Mouse (Mus musculus) left cerebral cortex, adult 2 months (tissue): Measurements from ENCODE around the gene Rab6b. TPM values are rescaled to one million over a fixed set of nuclear protein-coding genes. Genes with fewer than 3 reads are reported as not detected.

Source experiments
- DNase-seq, 2 experiments: peaks; one replicate each; pipeline ENCODE4 v3.0.0; 2021 to 2022; ENCODE audit warnings: low spot score in 2 of 2, mixed read lengths in 1 of 2; ENCODE audit errors: extremely low spot score in 1 of 2
- H3K27ac ChIP-seq: fragments of 200-600 bp; 2 replicates; pipeline ENCODE4 v1.8.1; 2022
- H3K4me3 ChIP-seq: fragments of 200-600 bp; 2 replicates; pipeline ENCODE4 v1.8.1; 2022
- CTCF ChIP-seq: fragments of 200-600 bp; IDR thresholded peaks from 2 replicates; pipeline ENCODE4 v1.8.1; 2022; ENCODE audit warnings: antibody characterized with exemption, mild to moderate bottlenecking, moderate library complexity
- intact Hi-C: fragments of 180-260 bp; cut with DNase I; formaldehyde crosslinking; loops from one replicate; pipeline ENCODE4 v1.15.1; 2025
- long read RNA-seq, 2 experiments: library from polyadenylated mRNA; stranded (forward); transcript quantifications; one replicate each; pipeline ENCODE4 v2.0.0; 2021; ENCODE audit warnings: borderline mapping rate in 2 of 2
- total RNA-seq, 2 experiments: library from RNA; stranded (reverse); gene quantifications; 2 replicates each; pipeline ENCODE4 v1.2.3; 2021

Rab6b gene
- 100 to 1,000 TPM; 605 to 610 TPM for total RNA-seq
- long read RNA-seq, experiment 1, full-length matches to known transcripts: 109 of 293 reads
- long read RNA-seq, experiment 1, partial matches to known transcripts: 178 of 293 reads
- long read RNA-seq, experiment 1, other reads (novel, unspliced or antisense): 6 of 293 reads
- long read RNA-seq, experiment 2, full-length matches to known transcripts: 58 of 203 reads
- long read RNA-seq, experiment 2, partial matches to known transcripts: 143 of 203 reads
- long read RNA-seq, experiment 2, other reads (novel, unspliced or antisense): 2 of 203 reads

DNA sequence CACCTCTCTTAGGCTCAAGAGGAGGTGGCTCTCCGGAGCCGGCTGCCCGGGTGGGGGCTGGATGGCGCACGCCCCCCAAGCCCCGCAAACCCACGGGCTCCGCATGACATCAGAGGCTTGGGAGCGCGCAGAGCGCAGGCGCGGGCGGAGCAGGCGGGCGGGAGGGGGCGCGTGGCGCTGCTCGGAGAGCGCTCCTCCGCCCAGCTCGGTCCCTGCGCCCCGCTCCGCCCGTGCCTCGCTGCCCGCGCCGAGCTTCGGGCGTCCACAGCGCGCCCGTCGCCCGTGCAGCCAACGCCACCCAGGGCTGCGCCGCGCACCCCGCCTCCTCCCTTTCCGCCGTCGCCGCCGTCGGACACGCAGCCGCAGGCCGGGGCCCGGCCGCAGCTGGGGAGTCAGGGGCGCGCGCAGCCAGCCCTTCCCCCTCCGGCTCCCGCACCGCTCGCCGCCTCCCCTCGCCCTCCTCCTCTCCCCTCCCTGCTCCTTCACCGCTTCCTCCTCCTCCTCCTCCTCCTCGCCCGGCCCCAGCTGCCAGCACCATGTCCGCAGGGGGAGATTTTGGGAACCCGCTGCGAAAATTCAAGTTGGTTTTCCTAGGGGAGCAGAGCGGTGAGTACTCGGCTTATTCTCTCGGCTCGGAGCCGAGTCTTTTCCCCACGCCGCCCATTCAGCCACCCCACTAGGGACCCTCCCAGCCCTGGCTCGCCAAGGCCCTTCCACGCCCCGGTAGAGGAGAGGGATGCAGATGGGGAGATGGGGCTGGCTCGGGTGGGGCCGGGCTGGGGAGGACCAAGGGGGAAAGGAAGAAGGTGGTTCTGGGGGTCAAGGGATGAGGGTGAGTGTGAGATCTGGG lies at the start of gene Rab6b:
Gene Rab6b, plus strand, starts transcription at position 167 of the 850 bp plus-strand sequence.
- Histone ChIP-seq H3K4me3 (peak within 1 kb of the TSS; percentile 81), H3K27ac (peak within 1 kb of the TSS; percentile 95)
- intact Hi-C loops: loop anchor here (1.0 to 5.0 kb wide), 3 partner anchors 19 to 35 kb away; no protein-coding TSS in a partner anchor
- TF ChIP-seq CTCF: no peak
- peak; percentile 81 to 86 for DNase-seq

DNA sequence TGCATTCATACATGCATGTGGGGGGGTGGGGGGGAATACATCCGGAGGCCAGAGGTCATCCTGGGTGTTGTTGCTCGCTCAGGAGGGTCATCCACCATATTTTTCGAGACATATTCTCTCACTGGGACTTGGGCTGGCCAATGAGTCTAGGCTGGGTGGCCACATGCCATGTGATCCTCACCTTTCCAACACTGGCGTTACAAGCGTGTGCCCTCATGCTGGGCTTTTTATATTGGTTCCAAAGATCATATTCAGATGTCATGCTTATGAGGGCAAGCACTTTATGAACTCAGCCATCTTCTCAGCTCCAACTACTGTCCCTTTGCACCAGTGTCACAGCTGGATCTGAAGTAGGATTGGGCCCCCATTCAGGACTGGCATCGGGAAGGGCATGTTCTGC lies 48.0 kb upstream of the Rab6b start:
- intact Hi-C loops: no loop called here
- TF ChIP-seq CTCF: no peak
- no peak for DNase-seq
- no peak overlapping the region for H3K4me3 ChIP-seq
- H3K27ac ChIP-seq: no peak overlapping the region

GRCm38 (mm10) chr9:103066845-103067244 lies 44.7 kb upstream of the Rab6b start:
- no peak for TF ChIP-seq CTCF
- intact Hi-C loops: no loop called here
- DNase-seq: no peak

DNA sequence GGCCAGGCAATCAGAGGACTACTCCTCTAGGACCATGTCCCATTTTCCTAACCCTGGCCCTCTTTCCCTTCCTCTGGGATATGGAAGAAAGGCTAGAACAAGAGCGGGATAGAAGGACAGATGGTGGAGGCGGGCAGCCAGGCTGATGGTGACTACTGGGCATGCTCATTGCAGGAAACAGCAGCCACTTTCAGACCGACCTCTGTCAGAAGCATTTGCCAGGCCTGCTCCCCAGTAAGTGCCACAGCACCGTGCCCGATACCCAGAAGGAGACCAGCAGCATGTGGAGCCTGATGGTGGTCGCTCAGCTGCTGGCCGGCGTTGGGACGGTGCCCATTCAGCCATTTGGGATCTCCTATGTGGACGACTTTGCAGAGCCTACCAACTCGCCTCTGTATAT lies 43.9 kb upstream of the Rab6b start:
- intact Hi-C loops: no loop called here
- Histone ChIP-seq H3K27ac (no peak overlapping the region), H3K4me3 (no peak overlapping the region)
- no peak for DNase-seq
- no peak for TF ChIP-seq CTCF

More at GRCm38 (mm10) chr9:103066845-103067244, 44.7 kb upstream of the Rab6b start:
- no peak overlapping the region for H3K27ac ChIP-seq
- H3K4me3 ChIP-seq: no peak overlapping the region

- intact Hi-C loops: no loop called here
- Histone ChIP-seq H3K4me3 (no peak overlapping the region), H3K27ac (no peak overlapping the region)
- no peak for TF ChIP-seq CTCF
- no peak for DNase-seq
Measured at GRCm38 (mm10) chr9:103068769-103069168, 42.8 kb upstream of the Rab6b start.

DNA sequence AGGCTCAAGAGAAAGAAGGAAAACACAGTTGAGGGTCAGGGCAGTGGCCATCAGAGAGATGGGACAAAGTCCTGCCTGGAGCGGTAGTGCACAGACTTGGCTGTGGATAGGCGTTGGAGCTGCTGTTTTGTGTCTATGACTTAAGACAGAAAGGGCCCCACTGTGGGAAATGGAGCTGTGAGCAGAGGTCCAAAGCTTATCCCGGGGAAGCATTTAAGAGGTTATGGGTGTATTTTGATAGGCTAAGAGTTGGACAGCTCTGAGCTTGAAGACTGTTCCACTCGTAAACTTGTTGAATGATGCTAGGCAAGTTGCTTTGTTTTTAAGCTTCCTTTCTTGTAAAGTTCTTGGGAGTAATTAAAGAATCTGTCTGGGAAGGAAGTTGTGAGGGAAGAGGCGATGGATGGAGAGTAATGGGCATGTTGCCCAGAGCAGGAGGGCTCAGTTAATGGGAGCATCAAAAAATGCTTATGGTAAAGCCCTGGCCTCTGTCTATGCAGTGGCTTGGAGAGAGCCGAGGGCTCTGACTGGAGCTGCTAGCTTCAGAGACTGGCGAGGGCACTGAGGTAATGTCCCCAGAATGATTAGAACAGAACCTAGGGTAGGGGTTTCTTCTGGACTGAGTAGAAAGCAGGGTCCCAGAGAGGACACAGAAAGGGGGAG lies 39.9 kb upstream of the Rab6b start:
- intact Hi-C loops: no loop called here
- no peak for DNase-seq
- no peak overlapping the region for H3K4me3 ChIP-seq
- H3K27ac ChIP-seq: no peak overlapping the region
- no peak for TF ChIP-seq CTCF

- no peak overlapping the region for H3K27ac ChIP-seq
- no peak for DNase-seq
- intact Hi-C loops: no loop called here
- H3K4me3 ChIP-seq: no peak overlapping the region
- no peak for TF ChIP-seq CTCF
Measured at GRCm38 (mm10) chr9:103072204-103072599, 39.4 kb upstream of the Rab6b start.

- no peak for DNase-seq
- Histone ChIP-seq H3K4me3 (no peak overlapping the region), H3K27ac (no peak overlapping the region)
- TF ChIP-seq CTCF: no peak
- intact Hi-C loops: no loop called here
Measured at GRCm38 (mm10) chr9:103072926-103073515, 38.6 kb upstream of the Rab6b start.

DNA sequence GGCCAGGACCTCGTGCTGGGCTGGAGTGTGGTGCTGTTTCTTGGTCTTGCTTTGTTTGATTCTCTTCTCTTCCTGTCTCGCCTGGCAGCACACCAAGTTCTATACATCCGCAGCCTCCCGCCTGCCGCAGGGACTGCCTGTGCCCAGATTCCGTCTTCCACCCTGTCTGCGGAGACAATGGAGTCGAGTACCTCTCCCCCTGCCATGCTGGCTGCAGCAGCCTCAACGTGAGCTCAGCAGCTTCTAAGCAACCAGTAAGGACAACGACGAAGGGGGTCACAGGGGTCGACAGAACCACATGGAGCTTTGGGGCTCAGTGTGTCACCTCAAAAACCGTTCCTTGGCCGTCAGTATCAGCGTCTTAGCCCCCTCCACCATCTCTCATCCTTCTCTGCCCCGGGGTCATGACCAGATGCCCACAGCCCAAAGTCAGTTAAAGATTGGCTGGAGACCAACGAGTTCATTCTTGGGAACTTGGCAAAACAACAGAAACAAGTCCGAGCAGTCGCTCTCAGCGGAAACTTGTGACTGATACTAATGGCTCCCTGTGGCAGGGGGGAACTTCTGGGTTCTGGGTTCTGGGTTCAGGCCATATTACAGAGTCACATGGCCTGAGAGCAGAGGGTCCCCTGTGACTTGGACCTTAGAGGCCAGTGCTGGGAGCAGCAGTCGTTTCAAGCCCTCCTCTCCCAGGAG lies 34.6 kb upstream of the Rab6b start:
- no peak for TF ChIP-seq CTCF
- Histone ChIP-seq H3K27ac (no peak overlapping the region), H3K4me3 (no peak overlapping the region)
- DNase-seq: no peak
- intact Hi-C loops: loop anchor here (5.0 kb wide), 1 partner anchor 60 kb away; no protein-coding TSS in a partner anchor

- no peak for TF ChIP-seq CTCF
- no peak overlapping the region for H3K27ac ChIP-seq
- intact Hi-C loops: loop anchor here (5.0 kb wide), 1 partner anchor 61 kb away; no protein-coding TSS in a partner anchor
- no peak overlapping the region for H3K4me3 ChIP-seq
- DNase-seq: no peak
Measured at GRCm38 (mm10) chr9:103078194-103078691, 33.3 kb upstream of the Rab6b start.

DNA sequence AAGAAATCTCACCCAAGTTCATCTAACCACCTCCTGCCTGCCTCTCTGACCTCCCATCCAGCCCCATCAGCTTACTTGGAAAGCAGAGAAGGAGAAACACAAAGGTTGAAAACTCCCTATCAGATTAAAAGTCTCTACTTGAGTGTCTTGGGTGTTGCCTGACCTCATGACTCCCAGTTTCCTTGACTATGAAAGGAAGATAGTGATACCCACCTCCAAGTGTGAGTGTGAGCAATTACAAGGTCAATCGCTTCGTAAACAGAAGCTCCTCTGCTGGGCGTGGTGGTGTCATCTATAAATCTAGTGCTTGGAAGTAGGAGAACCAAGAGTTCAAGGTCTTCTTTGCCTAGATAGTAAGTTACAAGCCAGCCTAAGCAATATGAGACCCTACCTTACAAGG lies 31.4 kb upstream of the Rab6b start:
- no peak for TF ChIP-seq CTCF
- Histone ChIP-seq H3K4me3 (no peak overlapping the region), H3K27ac (no peak overlapping the region)
- no peak for DNase-seq
- intact Hi-C loops: no loop called here
